Mouse (Mus musculus): ENCODE data around the gene Unc119b.
A peak's percentile ranks its signal among the peaks of the same experiment; 100 is the strongest.
"Not testable (repeated sequence)": the region's sequence is repeated elsewhere in the genome, so short reads cannot be mapped to it uniquely, and the experiment has no call there.

Unc119b gene

GRCm38 (mm10) chr5:115089592-115090268 is 45.0 kb downstream of the Unc119b start:
- no peak for DNase-seq (ENCODE audit: low spot score)

- no peak for DNase-seq (ENCODE audit: low spot score)
These were observed 49.1 kb downstream of the Unc119b start for GRCm38 (mm10) chr5:115085675-115086074.

- DNase-seq (ENCODE audit: low spot score), result no peak
These were observed 51.3 kb downstream of the Unc119b start for GRCm38 (mm10) chr5:115083492-115083891.

- DNase-seq (ENCODE audit: low spot score), result no peak
These were observed 53.1 kb downstream of the Unc119b start for GRCm38 (mm10) chr5:115081636-115082035.

GRCm38 (mm10) chr5:115076144-115076901 is 58.5 kb downstream of the Unc119b start:
- peak; percentile 35 for DNase-seq (ENCODE audit: low spot score)

GRCm38 (mm10) chr5:115074749-115075148 is 60.0 kb downstream of the Unc119b start:
- DNase-seq (ENCODE audit: low spot score), result no peak

GRCm38 (mm10) chr5:115073306-115073705 is 61.5 kb downstream of the Unc119b start:
- DNase-seq (ENCODE audit: low spot score), result not testable (repeated sequence)

Data from MN1 (cell line).